Mouse (Mus musculus) spleen, adult 2 months (tissue): ENCODE measurements around the gene Vrk1. TPM values are rescaled to one million over a fixed set of nuclear protein-coding genes. Genes with fewer than 3 reads are reported as not detected.

Source experiments
- DNase-seq, 2 experiments: peaks; one replicate each; pipeline versions ENCODE4 v3.0.0 to v3.0.0-alpha.2; 2012 to 2021; ENCODE audit warnings: low spot score in 2 of 2, low read depth in 1 of 2
- H3K27ac ChIP-seq: fragments of 200-500 bp; 2 replicates; pipeline ENCODE4 v1.5.1; 2012; ENCODE audit warnings: low read length, inconsistent platforms; ENCODE audit not compliant: insufficient read depth
- H3K27me3 ChIP-seq: fragments of 200-500 bp; 2 replicates; pipeline ENCODE4 v1.6.1; 2012; ENCODE audit warnings: mild to moderate bottlenecking, moderate library complexity, low read length, inconsistent platforms; ENCODE audit not compliant: control insufficient read depth, insufficient read depth
- H3K36me3 ChIP-seq: fragments of 200-500 bp; 2 replicates; pipeline ENCODE4 v1.6.1; 2012; ENCODE audit warnings: mild to moderate bottlenecking, low read length, inconsistent platforms; ENCODE audit not compliant: control insufficient read depth, insufficient read depth
- H3K4me1 ChIP-seq: fragments of 200-500 bp; 2 replicates; pipeline ENCODE4 v1.6.1; 2011; ENCODE audit warnings: inconsistent platforms; ENCODE audit not compliant: control insufficient read depth, insufficient read depth, insufficient read length
- H3K4me3 ChIP-seq: fragments of 200-500 bp; 2 replicates; pipeline ENCODE4 v1.5.1; 2011; ENCODE audit warnings: mild to moderate bottlenecking, inconsistent platforms; ENCODE audit not compliant: insufficient read depth, insufficient read length; ENCODE audit errors: extremely low read depth
- CTCF ChIP-seq: fragments of 200-500 bp; IDR thresholded peaks from 2 replicates; pipeline ENCODE4 v1.5.1; 2011; ENCODE audit warnings: mild to moderate bottlenecking, inconsistent platforms; ENCODE audit not compliant: insufficient read depth, insufficient read length, insufficient replicate concordance; ENCODE audit errors: extremely low read depth
- POLR2A ChIP-seq: fragments of 200-500 bp; IDR thresholded peaks from 2 replicates; pipeline ENCODE4 v1.6.1; 2011; ENCODE audit warnings: low read depth, low read length, inconsistent platforms
- WGBS: fragments of 180-500 bp; shearing (Covaris S2); methylation state at CpG from one replicate; pipeline ENCODE4 v1.1.7; 2018; 5-methylcytosine and 5-hydroxymethylcytosine counted together
- polyA plus RNA-seq: library from polyadenylated mRNA; depleted of rRNA; stranded (reverse); fragments of >200 nt; gene quantifications from 2 replicates; pipeline ENCODE4 v1.2.3, GENCODE M21; 2012; rRNA removed

The Vrk1 gene
- polyA plus RNA-seq, 1 experiment = 8.4 TPM

DNA sequence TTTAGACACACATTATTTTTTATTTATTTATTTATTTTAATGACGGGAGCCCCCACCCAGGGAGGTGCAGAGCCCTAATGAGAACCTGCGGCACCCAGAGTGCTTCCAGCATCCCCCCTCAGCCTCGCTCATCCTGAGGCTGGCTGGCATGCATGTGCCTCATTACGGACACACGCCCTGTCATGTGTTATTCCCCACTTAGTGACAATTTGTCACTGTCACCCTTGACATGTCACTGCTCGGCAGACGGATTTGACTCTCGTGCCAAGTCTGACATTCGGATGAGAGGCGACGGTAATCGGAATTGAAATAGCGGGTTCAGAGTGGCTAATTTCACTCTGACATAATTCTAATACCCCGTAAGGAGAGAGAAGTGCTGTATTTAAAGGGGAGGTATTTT, 97.2 kb downstream of the Vrk1 start:
- TF ChIP-seq POLR2A (no peak), CTCF (no peak)
- Histone ChIP-seq H3K4me1 (no peaks in the 10 kb centered on the region), H3K4me3 (no peak overlapping the region), H3K27me3 (no peaks in the 10 kb centered on the region), H3K27ac (no peak overlapping the region), H3K36me3 (no peaks in the 10 kb centered on the region)
- 93% methylated on average over 14 of the region's 14 CpGs for WGBS
- no peak for DNase-seq

DNA sequence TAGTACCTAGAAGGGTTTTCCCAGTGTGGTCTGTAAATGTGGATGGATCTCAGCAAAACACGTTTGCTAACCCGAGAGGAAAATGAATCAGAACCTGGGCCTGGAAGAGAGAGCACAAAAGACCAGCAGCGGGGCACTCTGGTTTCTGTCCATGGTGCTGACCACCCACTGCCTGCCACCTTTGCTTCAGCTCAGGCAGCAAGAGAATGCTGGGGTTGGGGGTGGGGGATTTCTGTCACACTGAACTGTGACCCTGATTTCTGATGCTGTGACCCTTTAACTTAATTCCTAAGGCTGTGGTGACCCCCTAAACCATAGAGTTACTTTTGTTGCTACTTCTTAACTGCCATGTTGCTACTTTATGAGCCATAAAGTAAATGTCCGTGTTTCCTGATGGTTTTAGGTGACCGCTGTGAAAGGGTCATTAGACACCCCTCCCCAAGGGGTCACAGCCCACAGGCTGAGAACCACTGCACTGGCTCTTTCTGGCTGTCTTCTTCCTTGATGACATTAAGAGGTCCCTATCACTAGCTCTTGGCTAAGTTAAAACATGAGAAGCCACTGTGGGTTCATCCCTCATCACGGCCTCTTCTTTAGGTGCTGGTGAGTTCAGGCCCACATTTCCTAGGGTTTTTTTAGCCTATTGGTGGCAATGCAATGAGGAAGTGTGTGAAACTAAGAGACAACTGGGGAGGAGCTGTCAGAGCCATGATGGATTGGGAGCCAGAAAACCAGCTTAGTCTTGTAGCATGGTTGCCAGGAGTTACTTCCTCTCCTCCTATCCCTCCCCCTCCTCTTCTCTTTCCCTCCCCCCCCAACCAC, 105.3 kb downstream of the Vrk1 start:
- no peak overlapping the region for H3K27ac ChIP-seq
- WGBS = 22% methylated on average over 6 of the region's 6 CpGs
- TF ChIP-seq POLR2A = no peak
- TF ChIP-seq CTCF = no peak
- DNase-seq = no peak
- H3K4me1 ChIP-seq = no peaks in the 10 kb centered on the region
- no peaks in the 10 kb centered on the region for H3K36me3 ChIP-seq
- no peak overlapping the region for H3K4me3 ChIP-seq
- no peaks in the 10 kb centered on the region for H3K27me3 ChIP-seq

DNA sequence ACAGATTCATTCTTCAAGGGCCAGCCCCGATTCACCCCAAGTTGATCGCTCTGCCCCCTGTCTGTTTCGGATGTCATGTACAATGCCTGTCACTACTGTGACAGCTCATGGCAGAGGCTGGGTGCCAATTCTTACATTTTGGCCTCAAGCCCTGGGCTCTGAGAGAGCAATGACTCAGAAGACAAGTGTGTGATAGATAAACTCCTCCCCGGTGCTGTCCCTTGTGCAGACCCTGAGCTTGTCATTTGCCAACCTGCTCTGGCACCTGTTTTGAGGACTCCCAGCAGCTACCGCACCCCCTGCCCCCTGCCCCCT, 105.8 kb downstream of the Vrk1 start:
- 50% methylated on average over 5 of the region's 5 CpGs for WGBS
- H3K27ac ChIP-seq = no peak overlapping the region

DNA sequence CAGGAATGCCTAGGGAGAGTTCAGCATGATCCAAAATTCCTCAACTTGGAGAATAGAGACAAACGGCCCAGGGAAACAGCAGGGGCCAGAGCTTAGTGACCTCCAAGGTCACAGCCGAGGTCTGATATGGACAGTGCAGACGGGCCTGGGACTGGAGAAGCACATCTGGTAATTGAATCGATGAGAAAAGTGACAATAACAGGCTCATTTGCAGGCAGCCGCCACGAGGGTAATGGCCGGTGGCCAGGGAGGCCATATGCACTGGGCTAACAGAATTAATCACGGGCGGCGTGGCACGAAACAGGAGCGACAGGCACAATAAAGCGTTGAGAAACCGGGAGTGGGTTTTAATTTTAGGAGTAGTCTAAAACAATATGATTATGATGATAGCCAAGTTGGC, 113.2 kb downstream of the Vrk1 start:
- TF ChIP-seq POLR2A = no peak
- no peak for TF ChIP-seq CTCF
- H3K27me3 ChIP-seq = no peaks in the 10 kb centered on the region
- H3K4me3 ChIP-seq = no peak overlapping the region
- WGBS = 87% methylated on average over 14 of the region's 14 CpGs
- DNase-seq = no peak
- H3K27ac ChIP-seq = no peak overlapping the region
- H3K4me1 ChIP-seq = no peaks in the 10 kb centered on the region
- no peaks in the 10 kb centered on the region for H3K36me3 ChIP-seq

More for the DNA sequence above, 105.8 kb downstream of the Vrk1 start:
- H3K4me3 ChIP-seq = no peak overlapping the region
- no peaks in the 10 kb centered on the region for H3K27me3 ChIP-seq
- DNase-seq = no peak
- no peaks in the 10 kb centered on the region for H3K4me1 ChIP-seq
- no peaks in the 10 kb centered on the region for H3K36me3 ChIP-seq
- TF ChIP-seq CTCF (no peak), POLR2A (no peak)

DNA sequence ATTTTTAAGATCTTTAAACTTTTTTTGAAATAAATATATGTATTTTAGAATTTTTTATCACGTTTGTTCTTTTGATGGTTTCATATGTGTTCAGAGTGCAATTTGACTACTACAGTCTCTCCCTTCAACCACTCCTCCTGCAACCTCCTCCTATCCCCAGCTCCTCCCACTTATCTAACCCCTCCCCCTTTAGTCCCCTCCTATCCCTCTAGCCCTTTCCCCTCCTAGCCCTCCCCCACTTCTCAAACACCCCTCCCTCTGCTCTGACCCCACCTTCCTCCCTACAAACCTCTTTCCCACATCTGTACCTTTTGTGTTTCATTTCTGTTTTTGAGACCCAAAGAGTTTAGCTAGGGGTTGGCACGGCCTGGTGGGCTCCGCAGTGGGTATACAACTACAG, 114.6 kb downstream of the Vrk1 start:
- H3K36me3 ChIP-seq = no peaks in the 10 kb centered on the region
- no peaks in the 10 kb centered on the region for H3K27me3 ChIP-seq
- TF ChIP-seq CTCF (no peak), POLR2A (no peak)

More for the DNA sequence above, 114.6 kb downstream of the Vrk1 start:
- DNase-seq = no peak
- WGBS = 89% methylated on average over 3 of the region's 3 CpGs
- H3K27ac ChIP-seq = no peak overlapping the region
- no peak overlapping the region for H3K4me3 ChIP-seq
- no peaks in the 10 kb centered on the region for H3K4me1 ChIP-seq

Other genes with a start within 250 kb of the Vrk1 start
- 52.7 and 62.3 TPM in 2 replicates for gene Papola, start 225.5 kb upstream of the Vrk1 start, polyA plus RNA-seq